Mouse (Mus musculus): ENCODE results near the gene Amigo3. TPM values are rescaled to one million over a fixed set of nuclear protein-coding genes. Genes with fewer than 3 reads are reported as not detected.

Gene Amigo3
- polyA plus RNA-seq, 1 experiment from 2014 or later: 5.0 TPM

- no peak overlapping the region for H3K27ac ChIP-seq (replicated peaks)
- no peak overlapping the region for H3K4me2 ChIP-seq (replicated peaks)
- no peak overlapping the region for H3K4me3 ChIP-seq (replicated peaks)
- H3K27me3 ChIP-seq: no peaks in the 10 kb centered on the region
- H3K9ac ChIP-seq: no peak overlapping the region
- no peak; the same call in 1 of the 2 replicates for ATAC-seq (ENCODE audit: insufficient number of reproducible peaks, low FRiP score, low TSS enrichment, low read depth)
- peaks cover 55% of the 10 kb centered on the region for H3K36me3 ChIP-seq
- 92% methylated on average over 2 of the region's 2 CpGs for WGBS
- H3K4me1 ChIP-seq: no peaks in the 10 kb centered on the region
- no peaks in the 10 kb centered on the region for H3K9me3 ChIP-seq (replicated peaks)
Observed at GRCm38 (mm10) chr9:108035331-108036156, 17.4 kb upstream of the Amigo3 start.

- 96% methylated on average over 8 of the region's 8 CpGs for WGBS
- Histone ChIP-seq H3K9me3 (replicated peaks) (no peaks in the 10 kb centered on the region), H3K4me3 (replicated peaks) (no peak overlapping the region), H3K36me3 (peaks cover 66% of the 10 kb centered on the region), H3K4me1 (peaks cover 17% of the 10 kb centered on the region), H3K27ac (replicated peaks) (no peak overlapping the region), H3K27me3 (no peaks in the 10 kb centered on the region), H3K9ac (no peak overlapping the region), H3K4me2 (replicated peaks) (no peak overlapping the region)
- ATAC-seq (ENCODE audit: insufficient number of reproducible peaks, low FRiP score, low TSS enrichment, low read depth): no peak
Observed at GRCm38 (mm10) chr9:108044751-108045492, 8.0 kb upstream of the Amigo3 start.

GRCm38 (mm10) chr9:108046582-108046981 is 6.4 kb upstream of the Amigo3 start:
- Histone ChIP-seq H3K9me3 (replicated peaks) (no peaks in the 10 kb centered on the region), H3K4me2 (replicated peaks) (no peak overlapping the region), H3K27me3 (no peaks in the 10 kb centered on the region), H3K27ac (replicated peaks) (no peak overlapping the region), H3K4me1 (peaks cover 23% of the 10 kb centered on the region), H3K36me3 (peaks cover 64% of the 10 kb centered on the region), H3K9ac (no peak overlapping the region), H3K4me3 (replicated peaks) (no peak overlapping the region)
- 88% methylated on average over 4 of the region's 4 CpGs for WGBS
- no peak for ATAC-seq (ENCODE audit: insufficient number of reproducible peaks, low FRiP score, low TSS enrichment, low read depth)

GRCm38 (mm10) chr9:108047601-108048565 is 5.1 kb upstream of the Amigo3 start:
- peaks cover 56% of the 10 kb centered on the region for H3K36me3 ChIP-seq
- H3K27me3 ChIP-seq: no peaks in the 10 kb centered on the region
- H3K4me1 ChIP-seq: peaks cover 29% of the 10 kb centered on the region
- no peak for ATAC-seq (ENCODE audit: insufficient number of reproducible peaks, low FRiP score, low TSS enrichment, low read depth)
- H3K4me2 ChIP-seq (replicated peaks): peak overlapping the region; percentile 83
- H3K9me3 ChIP-seq (replicated peaks): no peaks in the 10 kb centered on the region
- peak overlapping the region; percentile 84 for H3K4me3 ChIP-seq (replicated peaks)
- H3K9ac ChIP-seq: peak overlapping the region; percentile 26; the same call in 1 of the 2 replicates
- peak overlapping the region; percentile 80 for H3K27ac ChIP-seq (replicated peaks)
- WGBS: 45% methylated on average over 17 of the region's 17 CpGs

- Histone ChIP-seq H3K27me3 (no peaks in the 10 kb centered on the region), H3K4me2 (replicated peaks) (peak overlapping the region; percentile 83), H3K4me1 (peaks cover 36% of the 10 kb centered on the region), H3K9ac (peak overlapping the region; percentile 26), H3K27ac (replicated peaks) (peak overlapping the region; percentile 80), H3K36me3 (peaks cover 50% of the 10 kb centered on the region), H3K4me3 (replicated peaks) (peak overlapping the region; percentile 84), H3K9me3 (replicated peaks) (no peaks in the 10 kb centered on the region)
- ATAC-seq (ENCODE audit: insufficient number of reproducible peaks, low FRiP score, low TSS enrichment, low read depth): no peak; the same call in 1 of the 2 replicates
- WGBS: under 1% methylated on average over 19 of the region's 19 CpGs
Observed at GRCm38 (mm10) chr9:108048566-108048955, 4.4 kb upstream of the Amigo3 start.

GRCm38 (mm10) chr9:108049016-108049455 is 3.9 kb upstream of the Amigo3 start, which contains the start of gene Gmppb:
TSS of gene Gmppb (plus strand) at chr9:108049242.
- Histone ChIP-seq H3K36me3 (peaks cover 53% of the 10 kb centered on the region), H3K27ac (replicated peaks) (peak within 1 kb of the TSS; percentile 80), H3K4me2 (replicated peaks) (peak within 1 kb of the TSS; percentile 83), H3K9me3 (replicated peaks) (no peaks in the 10 kb centered on the region), H3K4me1 (peaks cover 36% of the 10 kb centered on the region), H3K27me3 (no peaks in the 10 kb centered on the region), H3K9ac (peak within 1 kb of the TSS; percentile 78), H3K4me3 (replicated peaks) (peak within 1 kb of the TSS; percentile 84)
- WGBS: 0% methylated on average over 39 of the region's 39 CpGs
- peak; percentile 92 for ATAC-seq (ENCODE audit: insufficient number of reproducible peaks, low FRiP score, low TSS enrichment, low read depth)

GRCm38 (mm10) chr9:108049561-108050251 is 3.3 kb upstream of the Amigo3 start:
- H3K4me2 ChIP-seq (replicated peaks): peak overlapping the region; percentile 83
- peak overlapping the region; percentile 80 for H3K27ac ChIP-seq (replicated peaks)
- no peak for ATAC-seq (ENCODE audit: insufficient number of reproducible peaks, low FRiP score, low TSS enrichment, low read depth)
- peak overlapping the region; percentile 84 for H3K4me3 ChIP-seq (replicated peaks)
- 39% methylated on average over 15 of the region's 15 CpGs for WGBS
- peaks cover 56% of the 10 kb centered on the region for H3K36me3 ChIP-seq
- H3K27me3 ChIP-seq: no peaks in the 10 kb centered on the region
- peaks cover 36% of the 10 kb centered on the region for H3K4me1 ChIP-seq
- H3K9ac ChIP-seq: peak overlapping the region; percentile 78
- H3K9me3 ChIP-seq (replicated peaks): no peaks in the 10 kb centered on the region

- Histone ChIP-seq H3K36me3 (peaks cover 55% of the 10 kb centered on the region), H3K27me3 (no peaks in the 10 kb centered on the region)
- WGBS: 92% methylated on average over 15 of the region's 15 CpGs
Observed at GRCm38 (mm10) chr9:108051184-108051930, 1.6 kb upstream of the Amigo3 start.

GRCm38 (mm10) chr9:108051931-108052220 is 1.1 kb upstream of the Amigo3 start:
- Histone ChIP-seq H3K4me2 (replicated peaks) (no peak overlapping the region), H3K4me1 (peaks cover 36% of the 10 kb centered on the region), H3K27me3 (no peaks in the 10 kb centered on the region), H3K27ac (replicated peaks) (no peak overlapping the region), H3K36me3 (peaks cover 53% of the 10 kb centered on the region), H3K4me3 (replicated peaks) (no peak overlapping the region), H3K9ac (no peak overlapping the region), H3K9me3 (replicated peaks) (no peaks in the 10 kb centered on the region)
- no peak for ATAC-seq (ENCODE audit: insufficient number of reproducible peaks, low FRiP score, low TSS enrichment, low read depth)
- 74% methylated on average over 4 of the region's 4 CpGs for WGBS

More at GRCm38 (mm10) chr9:108051184-108051930, 1.6 kb upstream of the Amigo3 start:
- ATAC-seq (ENCODE audit: insufficient number of reproducible peaks, low FRiP score, low TSS enrichment, low read depth): no peak
- Histone ChIP-seq H3K4me1 (peaks cover 36% of the 10 kb centered on the region), H3K4me2 (replicated peaks) (no peak overlapping the region), H3K9me3 (replicated peaks) (no peaks in the 10 kb centered on the region), H3K27ac (replicated peaks) (no peak overlapping the region), H3K9ac (no peak overlapping the region), H3K4me3 (replicated peaks) (no peak overlapping the region)

GRCm38 (mm10) chr9:108052411-108052810 is 548 bp upstream of the Amigo3 start:
- peak overlapping the region; percentile 75 for H3K27ac ChIP-seq (replicated peaks)
- 68% methylated on average over 7 of the region's 7 CpGs for WGBS
- H3K36me3 ChIP-seq: peaks cover 54% of the 10 kb centered on the region

More at GRCm38 (mm10) chr9:108052411-108052810, 548 bp upstream of the Amigo3 start:
- H3K9me3 ChIP-seq (replicated peaks): no peaks in the 10 kb centered on the region
- no peak for ATAC-seq (ENCODE audit: insufficient number of reproducible peaks, low FRiP score, low TSS enrichment, low read depth)
- H3K4me1 ChIP-seq: peaks cover 36% of the 10 kb centered on the region
- H3K9ac ChIP-seq: no peak overlapping the region
- no peak overlapping the region for H3K4me2 ChIP-seq (replicated peaks)
- H3K27me3 ChIP-seq: no peaks in the 10 kb centered on the region
- H3K4me3 ChIP-seq (replicated peaks): no peak overlapping the region

All from embryonic facial prominence, embryonic 15.5 days (tissue).